In genomic region chr3:10092499-10092898, GRCm38 (mm10) we compare ENCODE assay signal across 9 mouse cellular contexts. TPM values are rescaled to one million over a fixed set of nuclear protein-coding genes. Genes with fewer than 3 reads are reported as not detected.
DNase-seq lines count a peak whose midpoint lies in the region; ATAC-seq and TF ChIP-seq lines count a peak whose summit lies in the region.
"Had no signal": no experiment of that assay in that cellular context is flagged by ENCODE, and none has a peak within 500 bp of the region (broad histone marks: within the 10 kb centered on the region; RNA-seq: fewer than 3 reads in every experiment).

No protein-coding gene starts in this region.

- no peak for TF ChIP-seq POLR2A in brain, embryonic 14.5 days (IDR thresholded peaks at IDR 0.05; ENCODE audit: borderline replicate concordance, extremely low read depth, insufficient read depth, insufficient read length, poor library complexity, severe bottlenecking)

- WGBS in heart, embryonic 14.5 days, result 47% methylated on average over 7 of the region's 7 CpGs
- 15% methylated on average over 7 of the region's 7 CpGs for WGBS in embryonic facial prominence, embryonic 14.5 days

- H3K27me3 ChIP-seq in heart, embryonic 14.5 days (ENCODE audit: control insufficient read depth, insufficient read depth, low read length), result no peaks in the 10 kb centered on the region; the same call in 1 of the 2 replicates
- H3K27me3 ChIP-seq in embryonic facial prominence, embryonic 14.5 days (replicated peaks; ENCODE audit: control insufficient read depth, insufficient read depth, low read length), result no peaks in the 10 kb centered on the region

- H3K36me3 ChIP-seq in heart, embryonic 14.5 days (ENCODE audit: control insufficient read depth, insufficient read depth, low read length), result no peaks in the 10 kb centered on the region
- H3K36me3 ChIP-seq in embryonic facial prominence, embryonic 14.5 days (ENCODE audit: control insufficient read depth, insufficient read depth, low read length), result no peaks in the 10 kb centered on the region
- H3K36me3 ChIP-seq: forebrain, embryonic 10.5 days had no signal

- ATAC-seq in heart, embryonic 14.5 days (ENCODE audit: insufficient number of reproducible peaks, insufficient read depth, low FRiP score, low read depth), result 0 out of 2 replicates have a peak, but pooled peaks have one; percentile 21
- no peak for ATAC-seq in embryonic facial prominence, embryonic 14.5 days (ENCODE audit: low read depth)

- H3K4me1 ChIP-seq in heart, embryonic 14.5 days (ENCODE audit: control insufficient read depth in 2 of 2, insufficient read depth in 2 of 2, low read length in 2 of 2), result peaks cover 0 to 3% of the 10 kb centered on the region in 2 experiments; a peak in 1 of 4 replicates
- no peaks in the 10 kb centered on the region for H3K4me1 ChIP-seq in embryonic facial prominence, embryonic 14.5 days (ENCODE audit: control insufficient read depth, insufficient read depth, low read length)
- H3K4me1 ChIP-seq: forebrain, embryonic 10.5 days had no signal

- peak overlapping the region; percentile 60 to 75 for H3K27ac ChIP-seq in heart, embryonic 14.5 days (replicated peaks in 1 of 2; ENCODE audit: control insufficient read depth in 1 of 2, insufficient read depth in 1 of 2, low read depth in 2 of 2, low read length in 2 of 2)
- H3K27ac ChIP-seq in embryonic facial prominence, embryonic 14.5 days (replicated peaks; ENCODE audit: low read depth, low read length), result no peak overlapping the region
- H3K27ac ChIP-seq: forebrain, embryonic 10.5 days had no signal

- no peak for DNase-seq in heart, adult 18-20 months
- DNase-seq in brain, embryonic 14.5 days (ENCODE audit: low read depth), result peak; percentile 15
- DNase-seq in embryonic facial prominence, embryonic 14.5 days (ENCODE audit: low spot score), result peak; percentile 48
- peak; percentile 16 to 24 for DNase-seq in kidney, postnatal 4 days
- DNase-seq in left cerebral cortex, postnatal 14 days (ENCODE audit: low spot score in 2 of 2), result no peak
- DNase-seq in retina, postnatal 1 day, result no peak
- no peak for DNase-seq in right cerebral cortex, postnatal 36 days (ENCODE audit: low spot score in 2 of 2)

- no peak overlapping the region for H3K4me3 ChIP-seq in heart, embryonic 14.5 days (ENCODE audit: control insufficient read depth in 1 of 2, insufficient read depth in 1 of 2, low read depth in 1 of 2, low read length in 2 of 2)
- no peak overlapping the region for H3K4me3 ChIP-seq in embryonic facial prominence, embryonic 14.5 days (ENCODE audit: low read depth, low read length)
- H3K4me3 ChIP-seq: forebrain, embryonic 10.5 days had no signal

- intact Hi-C loops in left cerebral cortex, postnatal 14 days (cut with DNase I), result no loop called here

- no peak for TF ChIP-seq CTCF in brain, embryonic 14.5 days (IDR thresholded peaks at IDR 0.05; ENCODE audit: borderline replicate concordance, extremely low read depth, insufficient read depth, insufficient read length)

- H3K9me3 ChIP-seq in heart, embryonic 14.5 days (ENCODE audit: control insufficient read depth, low read length), result no peaks in the 10 kb centered on the region
- no peaks in the 10 kb centered on the region for H3K9me3 ChIP-seq in embryonic facial prominence, embryonic 14.5 days (ENCODE audit: control insufficient read depth, low read length)

- no peak overlapping the region for H3K9ac ChIP-seq in heart, embryonic 14.5 days (ENCODE audit: low read length)
- H3K9ac ChIP-seq in embryonic facial prominence, embryonic 14.5 days (ENCODE audit: low read depth, low read length), result no peak overlapping the region

- H3K4me2 ChIP-seq in heart, embryonic 14.5 days (ENCODE audit: low read length), result no peak overlapping the region
- peak overlapping the region; percentile 8; the same call in 1 of the 2 replicates for H3K4me2 ChIP-seq in embryonic facial prominence, embryonic 14.5 days (ENCODE audit: low read depth, low read length)

RNA-seq across cellular contexts. Expression of gene Gm9833, which starts 4.6 kb away (rescaled TPM):
- 2.2 and 3.1 TPM in 2 replicates for polyA plus RNA-seq in heart, embryonic 14.5 days (2014; fragmentation: Nextera tagmentation; extraction: Ambion mirVana)
- total RNA-seq in heart, adult 18-20 months (2021), result under 1 TPM; 0.50 to 0.67 TPM
- polyA plus RNA-seq in brain, embryonic 14.5 days (2012; rRNA removed), result 6.0 and 11.8 TPM in 2 replicates
- polyA plus RNA-seq in embryonic facial prominence, embryonic 14.5 days (2014; fragmentation: Nextera tagmentation; extraction: Ambion mirVana), result 3.7 and 3.8 TPM in 2 replicates
- 10 to 100 TPM; 10.4 to 11.5 TPM for total RNA-seq in left cerebral cortex, postnatal 14 days (2021)

Comparison
In these comparisons a context has a peak if more than half of its experiments do, and no peak if none do; other contexts are left out.
1. DNase-seq: peak in brain, embryonic 14.5 days (single experiment), embryonic facial prominence, embryonic 14.5 days (single experiment) and kidney, postnatal 4 days (2 of 2); none in heart, adult 18-20 months (0 of 2), left cerebral cortex, postnatal 14 days (0 of 2), retina, postnatal 1 day (single experiment) and right cerebral cortex, postnatal 36 days (0 of 2).